Mouse (Mus musculus) C2C12 (cell line): Measurements from ENCODE around the gene Kdm8.

Experiments used
- CEBPB ChIP-seq: IDR thresholded peaks from one replicate; pipeline ENCODE4 v1.6.1; 2011; ENCODE audit warnings: low read depth, mild to moderate bottlenecking, control low read depth, moderate library complexity
- CTCF ChIP-seq: IDR thresholded peaks from one replicate; pipeline ENCODE4 v1.5.1; 2011; ENCODE audit not compliant: control insufficient read depth, insufficient read depth, insufficient read length
- MAX ChIP-seq: IDR thresholded peaks from one replicate; pipeline ENCODE4 v1.6.1; 2011; ENCODE audit warnings: mild to moderate bottlenecking, control low read depth
- MYOD1 ChIP-seq: IDR thresholded peaks from one replicate; pipeline ENCODE4 v1.6.1; 2011; ENCODE audit warnings: low read depth; ENCODE audit not compliant: control insufficient read depth, insufficient read length
- MYOG ChIP-seq: IDR thresholded peaks from one replicate; pipeline ENCODE4 v1.6.1; 2011; ENCODE audit not compliant: control insufficient read depth, insufficient read length; ENCODE audit errors: extremely low read depth
- USF1 ChIP-seq: IDR thresholded peaks from one replicate; pipeline ENCODE4 v1.6.1; 2011; ENCODE audit warnings: low read depth, mild to moderate bottlenecking, control low read depth, moderate library complexity

DNA sequence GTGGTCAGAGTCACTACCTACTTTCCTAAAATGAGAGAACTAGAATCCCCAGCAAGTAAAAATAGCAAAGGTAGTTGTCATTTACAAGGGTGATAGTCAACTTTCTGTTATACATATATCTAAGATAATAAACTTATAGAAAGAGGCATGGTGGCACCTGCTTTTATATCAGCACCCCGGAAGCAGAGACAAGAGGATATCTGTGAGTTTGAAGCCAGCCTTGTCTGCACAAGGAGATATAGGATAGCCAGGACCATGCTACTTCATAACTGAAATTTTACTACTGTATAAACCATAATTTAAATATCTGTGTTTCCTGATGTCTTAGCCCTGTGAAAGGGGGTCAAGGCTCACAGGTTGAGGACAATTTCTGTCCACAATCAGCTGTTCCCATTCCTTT, 29.4 kb upstream of the Kdm8 start:
- TF ChIP-seq CTCF (no peak), USF1 (no peak), MAX (no peak), CEBPB (no peak), MYOD1 (no peak), MYOG (no peak)
